In genomic region chr5:25546912-25547311, GRCm38 (mm10) we compare ENCODE assay signal across 25 mouse cellular contexts. TPM values are rescaled to one million over a fixed set of nuclear protein-coding genes. Genes with fewer than 3 reads are reported as not detected.
DNase-seq lines count a peak whose midpoint lies in the region; ATAC-seq and TF ChIP-seq lines count a peak whose summit lies in the region.
"Had no signal": no experiment of that assay in that cellular context is flagged by ENCODE, and none has a peak within 500 bp of the region (broad histone marks: within the 10 kb centered on the region; RNA-seq: fewer than 3 reads in every experiment).

No protein-coding gene starts in this region.

- no peaks in the 10 kb centered on the region for H3K27me3 ChIP-seq in embryonic facial prominence, embryonic 12.5 days
- H3K27me3 ChIP-seq in embryonic facial prominence, embryonic 10.5 days (replicated peaks; ENCODE audit: low read depth, poor library complexity, severe bottlenecking), result no peaks in the 10 kb centered on the region
- no peaks in the 10 kb centered on the region for H3K27me3 ChIP-seq in liver, postnatal 0 days (ENCODE audit: insufficient read depth, low read length)
- H3K27me3 ChIP-seq in liver, embryonic 11.5 days (replicated peaks; ENCODE audit: control insufficient read depth, insufficient read depth, low read length), result no peaks in the 10 kb centered on the region
- no peaks in the 10 kb centered on the region for H3K27me3 ChIP-seq in MEL (ENCODE audit: control insufficient read depth in 1 of 2, insufficient read depth in 2 of 2, low read length in 2 of 2)
- H3K27me3 ChIP-seq in embryonic facial prominence, embryonic 13.5 days, result no peaks in the 10 kb centered on the region
- H3K27me3 ChIP-seq: CH12.LX, Patski had no signal

- H3K27ac ChIP-seq in embryonic facial prominence, embryonic 12.5 days, result no peak overlapping the region
- no peak overlapping the region for H3K27ac ChIP-seq in embryonic facial prominence, embryonic 10.5 days (replicated peaks)
- H3K27ac ChIP-seq in liver, postnatal 0 days (ENCODE audit: low read depth), result no peak overlapping the region
- no peak overlapping the region for H3K27ac ChIP-seq in liver, embryonic 11.5 days (ENCODE audit: low read depth, low read length)
- H3K27ac ChIP-seq in MEL (ENCODE audit: control insufficient read depth, low read depth, low read length), result no peak overlapping the region
- H3K27ac ChIP-seq in embryonic facial prominence, embryonic 13.5 days, result no peak overlapping the region

- no peak overlapping the region for H3K4me3 ChIP-seq in embryonic facial prominence, embryonic 12.5 days
- H3K4me3 ChIP-seq in embryonic facial prominence, embryonic 10.5 days, result no peak overlapping the region
- no peak overlapping the region for H3K4me3 ChIP-seq in liver, postnatal 0 days (ENCODE audit: low read depth, low read length)
- no peak overlapping the region for H3K4me3 ChIP-seq in liver, embryonic 11.5 days (ENCODE audit: low read depth, low read length)
- no peak overlapping the region for H3K4me3 ChIP-seq in MEL (ENCODE audit: control insufficient read depth in 1 of 2, insufficient read depth in 1 of 2, low read depth in 2 of 2, low read length in 2 of 2)
- no peak overlapping the region for H3K4me3 ChIP-seq in embryonic facial prominence, embryonic 13.5 days

- TF ChIP-seq CTCF in liver, postnatal 0 days (IDR thresholded peaks at IDR 0.05; ENCODE audit: low read depth), result no peak
- TF ChIP-seq CTCF in MEL (IDR thresholded peaks at IDR 0.05 in 2 of 3, conservative IDR thresholded peaks at IDR 0.05 in 1 of 3; ENCODE audit: control insufficient read depth in 1 of 3, insufficient read depth in 1 of 3, low read depth in 2 of 3, low read length in 3 of 3, poor library complexity in 1 of 3, severe bottlenecking in 1 of 3), result no peak

- 0 out of 2 replicates have a peak, but pooled peaks have one; percentile 35 for ATAC-seq in embryonic facial prominence, embryonic 12.5 days (ENCODE audit: insufficient number of reproducible peaks, insufficient read depth, low FRiP score, low TSS enrichment)
- ATAC-seq in liver, postnatal 0 days, result no peak
- ATAC-seq in liver, embryonic 11.5 days (replicated peaks; ENCODE audit: low FRiP score), result no peak
- peak; percentile 52; the same call in 1 of the 2 replicates for ATAC-seq in embryonic facial prominence, embryonic 13.5 days (ENCODE audit: insufficient number of reproducible peaks, insufficient read depth, low FRiP score, low TSS enrichment, low read depth)
- ATAC-seq: activated CD4-positive, CD25-positive, alpha-beta regulatory T cell, adult 4 months; CD4-positive, CD25-positive, alpha-beta regulatory T cell, adult 4 months; Patski had no signal

- H3K4me1 ChIP-seq in embryonic facial prominence, embryonic 12.5 days, result no peaks in the 10 kb centered on the region
- H3K4me1 ChIP-seq in embryonic facial prominence, embryonic 10.5 days, result no peaks in the 10 kb centered on the region
- no peaks in the 10 kb centered on the region for H3K4me1 ChIP-seq in liver, postnatal 0 days (ENCODE audit: insufficient read depth)
- no peaks in the 10 kb centered on the region for H3K4me1 ChIP-seq in liver, embryonic 11.5 days (replicated peaks; ENCODE audit: control insufficient read depth, insufficient read depth, low read length)
- H3K4me1 ChIP-seq in MEL (ENCODE audit: control insufficient read depth in 1 of 2, insufficient read depth in 2 of 2, low read length in 2 of 2), result no peaks in the 10 kb centered on the region
- no peaks in the 10 kb centered on the region for H3K4me1 ChIP-seq in embryonic facial prominence, embryonic 13.5 days

- no peaks in the 10 kb centered on the region for H3K9me3 ChIP-seq in embryonic facial prominence, embryonic 12.5 days
- H3K9me3 ChIP-seq in embryonic facial prominence, embryonic 10.5 days, result no peaks in the 10 kb centered on the region
- H3K9me3 ChIP-seq in liver, postnatal 0 days (ENCODE audit: low read length), result no peaks in the 10 kb centered on the region; the same call in 1 of the 2 replicates
- H3K9me3 ChIP-seq in liver, embryonic 11.5 days (ENCODE audit: control insufficient read depth, low read length), result no peaks in the 10 kb centered on the region
- H3K9me3 ChIP-seq in MEL (replicated peaks; ENCODE audit: insufficient read depth, low read length), result no peaks in the 10 kb centered on the region
- H3K9me3 ChIP-seq in embryonic facial prominence, embryonic 13.5 days, result no peaks in the 10 kb centered on the region
- H3K9me3 ChIP-seq: G1E had no signal

- TF ChIP-seq EP300 in liver, postnatal 0 days (IDR thresholded peaks at IDR 0.05; ENCODE audit: low read depth), result no peak
- TF ChIP-seq EP300 in MEL (IDR thresholded peaks at IDR 0.05; ENCODE audit: low read depth in 1 of 2, low read length in 2 of 2), result no peak

- TF ChIP-seq POLR2A in MEL (IDR thresholded peaks at IDR 0.05; ENCODE audit: control insufficient read depth in 1 of 2, insufficient read depth in 1 of 2, low read depth in 1 of 2, low read length in 2 of 2, poor library complexity in 1 of 2), result no peak

- no peak overlapping the region for H3K4me2 ChIP-seq in embryonic facial prominence, embryonic 12.5 days (replicated peaks)
- no peak overlapping the region for H3K4me2 ChIP-seq in liver, postnatal 0 days (ENCODE audit: low read depth, low read length)
- no peak overlapping the region for H3K4me2 ChIP-seq in liver, embryonic 11.5 days
- H3K4me2 ChIP-seq in embryonic facial prominence, embryonic 13.5 days, result no peak overlapping the region

- WGBS in embryonic facial prominence, embryonic 12.5 days, result 92% methylated on average over 2 of the region's 2 CpGs
- 90% methylated on average over 2 of the region's 2 CpGs for WGBS in embryonic facial prominence, embryonic 10.5 days
- 98% methylated on average over 2 of the region's 2 CpGs for WGBS in liver, postnatal 0 days (ENCODE audit: insufficient replicate concordance)
- WGBS in liver, embryonic 11.5 days, result 90% methylated on average over 2 of the region's 2 CpGs
- 93% methylated on average over 2 of the region's 2 CpGs for WGBS in embryonic facial prominence, embryonic 13.5 days

- H3K9ac ChIP-seq in embryonic facial prominence, embryonic 12.5 days, result no peak overlapping the region
- H3K9ac ChIP-seq in liver, postnatal 0 days (replicated peaks), result no peak overlapping the region
- H3K9ac ChIP-seq in liver, embryonic 11.5 days (ENCODE audit: low read depth, low read length), result no peak overlapping the region
- no peak overlapping the region for H3K9ac ChIP-seq in MEL (ENCODE audit: control insufficient read depth, low read depth, low read length, poor library complexity, severe bottlenecking)
- no peak overlapping the region for H3K9ac ChIP-seq in embryonic facial prominence, embryonic 13.5 days

- no peaks in the 10 kb centered on the region for H3K79me2 ChIP-seq in MEL (ENCODE audit: control insufficient read depth, insufficient read depth, low read length, poor library complexity)

- DNase-seq in embryonic facial prominence, embryonic 10.5 days (ENCODE audit: low spot score), result no peak
- DNase-seq in liver, postnatal 0 days, result peak; percentile 5
- DNase-seq in liver, embryonic 11.5 days (ENCODE audit: low spot score), result no peak
- DNase-seq in MEL (ENCODE audit: low read depth, low spot score), result no peak
- DNase-seq in urinary bladder, adult 18-20 months (ENCODE audit: low spot score in 2 of 2), result no peak
- DNase-seq in kidney, postnatal 14 days, result no peak
- DNase-seq: adrenal gland, adult 2 months; adrenal gland, adult 8-10 months; adrenal gland, postnatal 10 days; adrenal gland, postnatal 14 days; adrenal gland, postnatal 25 days; adrenal gland, postnatal 36 days; B cell, adult 2 months; cerebellum, adult 11 months; cerebellum, adult 11-12 months; cerebellum, adult 18-20 months had no signal

- no peaks in the 10 kb centered on the region for H3K36me3 ChIP-seq in embryonic facial prominence, embryonic 12.5 days
- no peaks in the 10 kb centered on the region for H3K36me3 ChIP-seq in embryonic facial prominence, embryonic 10.5 days (replicated peaks)
- H3K36me3 ChIP-seq in liver, postnatal 0 days (replicated peaks; ENCODE audit: insufficient read depth, low read length), result no peaks in the 10 kb centered on the region
- H3K36me3 ChIP-seq in liver, embryonic 11.5 days (ENCODE audit: control insufficient read depth, insufficient read depth, low read length), result no peaks in the 10 kb centered on the region
- no peaks in the 10 kb centered on the region for H3K36me3 ChIP-seq in MEL (ENCODE audit: control insufficient read depth in 1 of 2, insufficient read depth in 2 of 2, low read length in 2 of 2)
- no peaks in the 10 kb centered on the region for H3K36me3 ChIP-seq in embryonic facial prominence, embryonic 13.5 days
- H3K36me3 ChIP-seq: G1E had no signal

- no peak for TF ChIP-seq RAD21 in MEL (IDR thresholded peaks at IDR 0.05; ENCODE audit: low read depth, low read length)

TF ChIP-seq in MEL, 35 proteins besides CTCF, POLR2A, EP300 and RAD21:
- TF ChIP-seq NELFE (IDR thresholded peaks at IDR 0.05; ENCODE audit: low read depth, low read length), result no peak
- peak; percentile 75; the same call in 1 of the 2 replicates for TF ChIP-seq POLR2AphosphoS5 (IDR thresholded peaks at IDR 0.05; ENCODE audit: borderline replicate concordance, low read depth, low read length)

RNA-seq across cellular contexts. Expression of gene Cct8l1, which starts 31.0 kb away (rescaled TPM):
- not detected in 2 replicates for polyA plus RNA-seq in embryonic facial prominence, embryonic 12.5 days (2016; fragmentation: Nextera tagmentation; extraction: Ambion mirVana)
- polyA plus RNA-seq in embryonic facial prominence, embryonic 10.5 days (2016; fragmentation: Nextera tagmentation; extraction: Ambion mirVana), result 0.07 and 0.08 TPM in 2 replicates
- polyA plus RNA-seq in liver, postnatal 0 days (2015; fragmentation: Nextera tagmentation; extraction: Ambion mirVana), result not detected in 2 replicates
- polyA plus RNA-seq in liver, embryonic 11.5 days (2014; fragmentation: Nextera tagmentation; extraction: Ambion mirVana), result not detected in 2 replicates
- total RNA-seq in MEL (2012; rRNA removed), result not detected in 2 replicates
- not detected for polyA plus RNA-seq in MEL (2012; ENCODE audit: insufficient read depth in 1 of 2, insufficient read length in 2 of 2, low read depth in 1 of 2, low replicate concordance in 2 of 2, missing spikeins in 1 of 2)
- polyA plus RNA-seq in embryonic facial prominence, embryonic 13.5 days (2015; fragmentation: Nextera tagmentation; extraction: Ambion mirVana), result 0.12 TPM in 1 of 2 replicates, not detected in the other
- total RNA-seq: adrenal gland, adult 2 months; adrenal gland, postnatal 10 days; adrenal gland, postnatal 14 days; adrenal gland, postnatal 25 days; adrenal gland, postnatal 4 days; CH12.LX had no signal
- polyA plus RNA-seq: activated CD4-positive, CD25-positive, alpha-beta regulatory T cell, adult 4 months; adrenal gland, adult 2 months; C2C12; CD4-positive, CD25-positive, alpha-beta regulatory T cell, adult 4 months; G1E; Patski had no signal

RNA-seq across cellular contexts. Expression of gene Kmt2c, which starts 48.3 kb away (rescaled TPM):
- polyA plus RNA-seq in embryonic facial prominence, embryonic 12.5 days (2016; fragmentation: Nextera tagmentation; extraction: Ambion mirVana), result 19.1 and 20.0 TPM in 2 replicates
- 11.8 and 11.9 TPM in 2 replicates for polyA plus RNA-seq in embryonic facial prominence, embryonic 10.5 days (2016; fragmentation: Nextera tagmentation; extraction: Ambion mirVana)
- polyA plus RNA-seq in liver, postnatal 0 days (2015; fragmentation: Nextera tagmentation; extraction: Ambion mirVana), result 3.7 and 4.1 TPM in 2 replicates
- polyA plus RNA-seq in liver, embryonic 11.5 days (2014; fragmentation: Nextera tagmentation; extraction: Ambion mirVana), result 12.4 and 14.0 TPM in 2 replicates
- total RNA-seq in MEL (2012; rRNA removed), result 26.2 and 28.1 TPM in 2 replicates
- 10 to 100 TPM; 23.8 to 34.0 TPM for polyA plus RNA-seq in MEL (2012; ENCODE audit: insufficient read depth in 1 of 2, insufficient read length in 2 of 2, low read depth in 1 of 2, low replicate concordance in 2 of 2, missing spikeins in 1 of 2)
- polyA plus RNA-seq in embryonic facial prominence, embryonic 13.5 days (2015; fragmentation: Nextera tagmentation; extraction: Ambion mirVana), result 16.7 and 19.2 TPM in 2 replicates

Comparison
In these comparisons a context has a peak if more than half of its experiments do, and no peak if none do; other contexts are left out.
1. ATAC-seq: peak in embryonic facial prominence, embryonic 12.5 days (single experiment) and embryonic facial prominence, embryonic 13.5 days (single experiment); none in liver, postnatal 0 days (single experiment) and liver, embryonic 11.5 days (single experiment).